Mouse (Mus musculus): ENCODE data around the gene Prr36. TPM values are rescaled to one million over a fixed set of nuclear protein-coding genes. Genes with fewer than 3 reads are reported as not detected.
A peak's percentile ranks its signal among the peaks of the same experiment; 100 is the strongest.
"Not testable (repeated sequence)": the region's sequence is repeated elsewhere in the genome, so short reads cannot be mapped to it uniquely, and the experiment has no call there.

Prr36 gene
- polyA plus RNA-seq, 1 experiment from 2014 or later = 47.7 TPM

GRCm38 (mm10) chr8:4256911-4257310, 39.7 kb upstream of the Prr36 start:
- Histone ChIP-seq H3K9ac (replicated peaks; ENCODE audit: low read depth, low read length) (peak overlapping the region; percentile 96), H3K9me3 (ENCODE audit: control insufficient read depth, low read length) (no peaks in the 10 kb centered on the region), H3K4me2 (ENCODE audit: low read length) (peak overlapping the region; percentile 74), H3K27me3 (replicated peaks; ENCODE audit: control insufficient read depth, insufficient read depth, low read length) (no peaks in the 10 kb centered on the region), H3K4me3 (replicated peaks; ENCODE audit: low read length) (peak overlapping the region; percentile 69), H3K4me1 (replicated peaks; ENCODE audit: control insufficient read depth, insufficient read depth, low read length) (peaks cover 42% of the 10 kb centered on the region), H3K27ac (ENCODE audit: low read length) (peak overlapping the region; percentile 97), H3K36me3 (ENCODE audit: control insufficient read depth, insufficient read depth) (peaks cover 11% of the 10 kb centered on the region; the same call in 1 of the 2 replicates)
- WGBS = 36% methylated on average over 4 of the region's 4 CpGs
- ATAC-seq = no peak

DNA sequence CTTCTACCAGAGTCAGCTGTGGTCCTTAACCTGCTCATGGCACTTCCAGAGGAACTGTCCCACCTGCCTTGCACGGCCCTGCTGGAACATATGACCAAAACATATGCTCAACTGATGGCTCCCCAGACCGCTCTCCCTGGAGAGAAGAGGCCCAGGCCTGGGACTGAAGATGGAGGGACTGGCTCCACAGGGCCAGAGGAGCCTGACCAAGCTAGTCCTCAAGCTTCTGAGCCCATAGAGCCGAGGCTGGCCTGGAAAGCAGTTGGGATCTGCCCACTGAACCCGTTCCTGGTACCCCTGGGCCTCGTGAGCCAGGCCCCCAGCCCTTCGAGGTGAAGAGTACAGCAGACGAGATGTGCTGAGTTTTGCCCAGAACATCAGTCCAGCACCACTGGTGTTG, 38.2 kb upstream of the Prr36 start:
- H3K27ac ChIP-seq (ENCODE audit: low read length); H3K9ac ChIP-seq (replicated peaks; ENCODE audit: low read depth, low read length); H3K9me3 ChIP-seq (ENCODE audit: control insufficient read depth, low read length); H3K36me3 ChIP-seq (ENCODE audit: control insufficient read depth, insufficient read depth); H3K4me2 ChIP-seq (ENCODE audit: low read length); ATAC-seq; H3K4me3 ChIP-seq (replicated peaks; ENCODE audit: low read length); H3K27me3 ChIP-seq (replicated peaks; ENCODE audit: control insufficient read depth, insufficient read depth, low read length): not testable (repeated sequence)
- H3K4me1 ChIP-seq (replicated peaks; ENCODE audit: control insufficient read depth, insufficient read depth, low read length) = peaks cover 42% of the 10 kb centered on the region
- WGBS = 92% methylated on average over 7 of the region's 7 CpGs

DNA sequence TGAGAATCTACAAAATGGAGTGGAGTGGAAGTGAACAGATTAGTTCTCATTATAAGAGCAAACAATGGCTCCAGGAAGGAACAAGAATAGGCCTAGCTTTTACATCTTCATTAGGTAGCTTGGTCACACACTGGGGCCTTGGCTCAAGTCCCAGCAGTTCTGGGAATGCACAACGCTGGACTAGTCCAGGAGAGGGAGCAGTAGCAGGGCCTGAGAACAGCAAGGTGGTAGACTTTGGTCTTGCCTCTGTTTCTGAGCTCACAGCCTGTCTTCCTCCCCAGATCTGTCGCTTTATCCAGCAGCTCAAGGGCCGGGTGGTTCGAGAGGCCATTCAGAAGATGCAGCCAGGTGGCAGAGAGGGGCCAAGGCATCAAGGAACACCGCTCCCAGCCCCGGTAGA, 36.7 kb upstream of the Prr36 start:
- Histone ChIP-seq H3K4me2 (ENCODE audit: low read length) (peak overlapping the region; percentile 60), H3K27ac (ENCODE audit: low read length) (peak overlapping the region; percentile 94), H3K4me3 (replicated peaks; ENCODE audit: low read length) (peak overlapping the region; percentile 97), H3K9me3 (ENCODE audit: control insufficient read depth, low read length) (no peaks in the 10 kb centered on the region), H3K27me3 (replicated peaks; ENCODE audit: control insufficient read depth, insufficient read depth, low read length) (no peaks in the 10 kb centered on the region), H3K4me1 (replicated peaks; ENCODE audit: control insufficient read depth, insufficient read depth, low read length) (peaks cover 35% of the 10 kb centered on the region), H3K36me3 (ENCODE audit: control insufficient read depth, insufficient read depth) (peaks cover 4% of the 10 kb centered on the region; the same call in 1 of the 2 replicates), H3K9ac (replicated peaks; ENCODE audit: low read depth, low read length) (0 out of 2 replicates have a peak overlapping the region, but pooled peaks have one; percentile 15)
- no peak for ATAC-seq
- 42% methylated on average over 6 of the region's 6 CpGs for WGBS

GRCm38 (mm10) chr8:4252934-4253841, 35.9 kb upstream of the Prr36 start, which contains the start of gene Snapc2:
Gene Snapc2 (plus strand): TSS chr8:4253080.
- Histone ChIP-seq H3K9ac (replicated peaks; ENCODE audit: low read depth, low read length) (peak within 1 kb of the TSS; percentile 92), H3K36me3 (ENCODE audit: control insufficient read depth, insufficient read depth) (peaks cover 4% of the 10 kb centered on the region; the same call in 1 of the 2 replicates), H3K27ac (ENCODE audit: low read length) (peak within 1 kb of the TSS; percentile 94), H3K9me3 (ENCODE audit: control insufficient read depth, low read length) (no peaks in the 10 kb centered on the region), H3K4me2 (ENCODE audit: low read length) (peak within 1 kb of the TSS; percentile 60), H3K27me3 (replicated peaks; ENCODE audit: control insufficient read depth, insufficient read depth, low read length) (no peaks in the 10 kb centered on the region), H3K4me3 (replicated peaks; ENCODE audit: low read length) (peak within 1 kb of the TSS; percentile 97), H3K4me1 (replicated peaks; ENCODE audit: control insufficient read depth, insufficient read depth, low read length) (peaks cover 35% of the 10 kb centered on the region)
- peak; percentile 86 for ATAC-seq
- WGBS = under 1% methylated on average over 67 of the region's 69 CpGs

DNA sequence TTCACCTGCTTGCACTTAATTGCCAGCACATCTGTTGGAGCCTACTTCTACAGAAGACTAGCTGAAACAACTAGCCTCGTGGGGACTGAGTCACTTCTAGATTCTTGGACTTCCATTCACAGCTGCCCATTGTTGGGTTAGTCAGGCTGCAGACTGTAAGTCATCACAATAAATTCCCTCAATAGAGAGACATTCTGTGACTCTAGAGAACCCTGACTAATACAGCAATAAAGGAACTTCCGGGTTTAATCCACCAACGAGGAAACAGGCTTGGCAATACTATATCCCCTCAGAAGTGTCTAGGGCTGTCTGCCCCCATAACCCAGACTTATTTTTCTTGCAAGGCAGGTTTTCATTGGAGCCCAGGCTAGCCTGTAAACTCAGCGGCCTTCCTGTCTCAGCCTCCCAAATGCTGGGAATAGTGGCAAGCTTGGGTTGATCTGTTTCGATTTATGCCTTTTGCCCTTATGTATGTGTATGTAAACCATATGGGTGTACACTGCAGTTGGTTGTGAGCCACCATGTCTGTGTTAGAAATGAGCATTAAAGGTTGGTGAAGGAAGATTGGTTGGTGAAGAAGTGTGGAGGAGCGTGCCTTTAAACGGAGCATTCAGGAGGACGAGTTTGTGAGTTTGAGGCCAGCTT, 35.0 kb upstream of the Prr36 start:
- 45% methylated on average over 8 of the region's 8 CpGs for WGBS
- Histone ChIP-seq H3K4me2 (ENCODE audit: low read length) (peak overlapping the region; percentile 60), H3K36me3 (ENCODE audit: control insufficient read depth, insufficient read depth) (peaks cover 7% of the 10 kb centered on the region; the same call in 1 of the 2 replicates), H3K27ac (ENCODE audit: low read length) (peak overlapping the region; percentile 94), H3K27me3 (replicated peaks; ENCODE audit: control insufficient read depth, insufficient read depth, low read length) (no peaks in the 10 kb centered on the region), H3K9ac (replicated peaks; ENCODE audit: low read depth, low read length) (peak overlapping the region; percentile 92), H3K4me3 (replicated peaks; ENCODE audit: low read length) (peak overlapping the region; percentile 97), H3K4me1 (replicated peaks; ENCODE audit: control insufficient read depth, insufficient read depth, low read length) (peaks cover 26% of the 10 kb centered on the region), H3K9me3 (ENCODE audit: control insufficient read depth, low read length) (no peaks in the 10 kb centered on the region)
- no peak for ATAC-seq

DNA sequence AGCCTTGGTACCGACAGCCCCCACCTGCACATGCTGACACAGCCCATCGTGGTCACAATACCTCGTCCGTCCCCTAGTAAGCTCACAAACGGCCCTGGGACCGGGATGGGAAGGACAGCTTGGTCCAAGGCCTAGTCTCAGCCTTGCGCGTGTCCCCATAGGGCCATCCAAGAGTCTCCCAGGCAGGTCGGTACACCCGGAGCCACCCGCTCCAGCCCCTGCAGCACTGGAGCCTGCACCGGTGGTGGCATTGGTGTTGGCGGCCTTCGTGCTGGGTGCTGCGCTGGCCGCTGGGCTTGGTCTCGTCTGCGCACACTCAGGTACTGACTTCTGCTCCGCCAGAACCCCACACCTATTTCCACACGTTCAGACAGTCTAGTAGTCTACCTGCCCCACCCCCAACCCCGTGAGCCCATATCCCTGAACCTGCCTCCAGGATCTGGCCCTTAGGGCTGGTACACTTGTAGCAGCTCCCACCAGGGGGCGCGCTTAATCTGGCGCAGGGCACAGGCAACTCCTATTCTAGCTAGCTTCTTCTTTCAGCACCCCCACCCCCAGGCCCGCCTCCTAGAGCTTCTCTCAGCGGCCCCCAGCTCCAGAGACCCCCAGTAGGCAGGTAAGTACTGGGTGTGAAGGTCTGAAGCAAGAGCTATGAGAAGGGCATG, 33.2 kb upstream of the Prr36 start:
- Histone ChIP-seq H3K4me1 (replicated peaks; ENCODE audit: control insufficient read depth, insufficient read depth, low read length) (peaks cover 15% of the 10 kb centered on the region), H3K27me3 (replicated peaks; ENCODE audit: control insufficient read depth, insufficient read depth, low read length) (no peaks in the 10 kb centered on the region), H3K4me3 (replicated peaks; ENCODE audit: low read length) (no peak overlapping the region), H3K9ac (replicated peaks; ENCODE audit: low read depth, low read length) (no peak overlapping the region), H3K4me2 (ENCODE audit: low read length) (no peak overlapping the region), H3K27ac (ENCODE audit: low read length) (no peak overlapping the region), H3K36me3 (ENCODE audit: control insufficient read depth, insufficient read depth) (peaks cover 20% of the 10 kb centered on the region), H3K9me3 (ENCODE audit: control insufficient read depth, low read length) (no peaks in the 10 kb centered on the region)
- 35% methylated on average over 26 of the region's 26 CpGs for WGBS
- ATAC-seq = peak; percentile 26

DNA sequence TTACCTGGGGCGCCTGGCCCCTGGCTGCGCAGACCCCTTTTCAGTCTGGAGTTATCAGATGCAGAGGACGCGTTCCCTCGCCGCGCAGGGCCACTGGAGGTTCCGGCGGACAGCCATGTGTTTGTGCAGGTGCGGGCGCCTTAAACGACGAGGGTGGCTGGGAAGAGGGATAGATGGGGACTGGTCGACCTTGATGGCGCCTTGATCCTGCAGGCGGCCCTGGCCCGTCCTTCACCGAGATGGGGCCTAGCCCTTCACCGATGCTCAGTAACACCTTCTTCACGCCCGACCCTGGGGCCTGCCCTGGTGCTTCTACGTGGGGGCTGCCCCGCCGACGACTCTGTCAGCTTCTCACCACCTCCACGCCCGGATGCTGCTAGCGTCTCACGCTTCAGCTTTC, 32.0 kb upstream of the Prr36 start:
- Histone ChIP-seq H3K36me3 (ENCODE audit: control insufficient read depth, insufficient read depth) (peaks cover 31% of the 10 kb centered on the region), H3K9me3 (ENCODE audit: control insufficient read depth, low read length) (no peaks in the 10 kb centered on the region), H3K4me1 (replicated peaks; ENCODE audit: control insufficient read depth, insufficient read depth, low read length) (peaks cover 12% of the 10 kb centered on the region), H3K9ac (replicated peaks; ENCODE audit: low read depth, low read length) (no peak overlapping the region), H3K27me3 (replicated peaks; ENCODE audit: control insufficient read depth, insufficient read depth, low read length) (no peaks in the 10 kb centered on the region), H3K4me3 (replicated peaks; ENCODE audit: low read length) (no peak overlapping the region), H3K4me2 (ENCODE audit: low read length) (no peak overlapping the region), H3K27ac (ENCODE audit: low read length) (no peak overlapping the region)
- WGBS = 22% methylated on average over 29 of the region's 29 CpGs
- ATAC-seq = no peak

GRCm38 (mm10) chr8:4247951-4248540, 30.8 kb upstream of the Prr36 start, which contains the start of gene Tgfbr3l:
Gene Tgfbr3l (plus strand): TSS chr8:4248214.
- peaks cover 42% of the 10 kb centered on the region for H3K36me3 ChIP-seq (ENCODE audit: control insufficient read depth, insufficient read depth)

More at GRCm38 (mm10) chr8:4247951-4248540, 30.8 kb upstream of the Prr36 start, which contains the start of gene Tgfbr3l:
- Histone ChIP-seq H3K4me2 (ENCODE audit: low read length) (no peak within 1 kb of the TSS), H3K9me3 (ENCODE audit: control insufficient read depth, low read length) (no peaks in the 10 kb centered on the region), H3K4me1 (replicated peaks; ENCODE audit: control insufficient read depth, insufficient read depth, low read length) (peaks cover 4% of the 10 kb centered on the region), H3K9ac (replicated peaks; ENCODE audit: low read depth, low read length) (no peak within 1 kb of the TSS), H3K4me3 (replicated peaks; ENCODE audit: low read length) (no peak within 1 kb of the TSS), H3K27ac (ENCODE audit: low read length) (no peak within 1 kb of the TSS), H3K27me3 (replicated peaks; ENCODE audit: control insufficient read depth, insufficient read depth, low read length) (no peaks in the 10 kb centered on the region)
- WGBS = 76% methylated on average over 15 of the region's 15 CpGs
- ATAC-seq = no peak
